Mouse (Mus musculus): ENCODE measurements around the gene Tbc1d21. TPM values are rescaled to one million over a fixed set of nuclear protein-coding genes. Genes with fewer than 3 reads are reported as not detected.

Gene Tbc1d21
- polyA plus RNA-seq, 1 experiment from 2014 or later: not detected

DNA sequence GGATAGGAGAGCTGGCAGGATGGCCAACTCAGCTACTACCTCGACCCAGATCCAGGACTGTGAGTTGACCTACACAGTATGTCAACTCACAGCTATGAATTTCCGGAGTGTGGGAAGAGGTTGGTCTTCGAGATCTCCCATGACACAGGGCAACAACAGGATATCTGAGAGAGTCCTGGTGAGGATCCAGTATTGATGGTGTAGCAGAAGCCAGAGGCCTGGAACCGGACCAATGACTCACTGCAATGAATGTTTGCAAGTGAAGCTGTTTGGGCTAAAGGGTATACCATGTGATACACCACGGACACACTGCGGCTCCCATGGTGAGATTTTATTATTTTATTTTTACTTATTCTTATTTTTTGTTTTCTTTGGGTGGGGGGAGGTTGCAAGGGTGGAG is 15.6 kb downstream of the Tbc1d21 start:
- Histone ChIP-seq H3K4me3 (ENCODE audit: low read depth, low read length) (no peak overlapping the region), H3K36me3 (ENCODE audit: control insufficient read depth, insufficient read depth, low read length) (no peaks in the 10 kb centered on the region), H3K4me1 (ENCODE audit: control insufficient read depth, insufficient read depth, low read length) (peaks cover 2% of the 10 kb centered on the region; the same call in 1 of the 2 replicates), H3K9me3 (ENCODE audit: control insufficient read depth, low read length) (no peaks in the 10 kb centered on the region), H3K9ac (ENCODE audit: low read length) (no peak overlapping the region), H3K27me3 (ENCODE audit: control insufficient read depth, insufficient read depth, low read length) (no peaks in the 10 kb centered on the region), H3K27ac (ENCODE audit: low read depth, low read length) (no peak overlapping the region), H3K4me2 (no peak overlapping the region)
- DNase-seq (ENCODE audit: low spot score, missing footprints) (no peak), ATAC-seq (ENCODE audit: low FRiP score) (no peak)
- WGBS: 83% methylated on average over 6 of the region's 6 CpGs

DNA sequence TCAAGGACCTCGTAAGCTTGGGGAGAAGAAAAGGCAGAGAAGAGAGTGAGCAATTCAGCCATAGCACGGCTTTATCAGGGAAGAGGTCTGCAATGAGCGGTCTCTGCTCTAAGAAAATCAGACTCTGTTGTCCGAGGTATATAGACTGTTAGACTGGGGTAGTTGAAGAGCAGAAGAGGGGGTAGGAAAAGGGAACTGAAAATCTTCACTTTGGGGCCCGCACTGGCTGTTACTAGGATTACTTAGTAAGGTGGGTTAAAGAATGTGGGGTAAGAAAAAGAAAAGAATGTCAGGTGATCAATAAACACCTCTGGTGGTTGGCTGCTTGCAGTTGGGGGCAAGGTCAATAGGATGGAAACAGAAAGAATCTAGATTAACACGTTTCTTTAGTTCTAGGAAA is 17.0 kb downstream of the Tbc1d21 start:
- Histone ChIP-seq H3K9me3 (ENCODE audit: control insufficient read depth, low read length) (no peaks in the 10 kb centered on the region), H3K4me2 (no peak overlapping the region), H3K36me3 (ENCODE audit: control insufficient read depth, insufficient read depth, low read length) (no peaks in the 10 kb centered on the region), H3K9ac (ENCODE audit: low read length) (no peak overlapping the region), H3K27ac (ENCODE audit: low read depth, low read length) (no peak overlapping the region), H3K27me3 (ENCODE audit: control insufficient read depth, insufficient read depth, low read length) (no peaks in the 10 kb centered on the region), H3K4me3 (ENCODE audit: low read depth, low read length) (no peak overlapping the region), H3K4me1 (ENCODE audit: control insufficient read depth, insufficient read depth, low read length) (peaks cover 2% of the 10 kb centered on the region; the same call in 1 of the 2 replicates)
- 87% methylated on average over 6 of the region's 6 CpGs for WGBS
- DNase-seq (ENCODE audit: low spot score, missing footprints) (no peak), ATAC-seq (ENCODE audit: low FRiP score) (no peak)

DNA sequence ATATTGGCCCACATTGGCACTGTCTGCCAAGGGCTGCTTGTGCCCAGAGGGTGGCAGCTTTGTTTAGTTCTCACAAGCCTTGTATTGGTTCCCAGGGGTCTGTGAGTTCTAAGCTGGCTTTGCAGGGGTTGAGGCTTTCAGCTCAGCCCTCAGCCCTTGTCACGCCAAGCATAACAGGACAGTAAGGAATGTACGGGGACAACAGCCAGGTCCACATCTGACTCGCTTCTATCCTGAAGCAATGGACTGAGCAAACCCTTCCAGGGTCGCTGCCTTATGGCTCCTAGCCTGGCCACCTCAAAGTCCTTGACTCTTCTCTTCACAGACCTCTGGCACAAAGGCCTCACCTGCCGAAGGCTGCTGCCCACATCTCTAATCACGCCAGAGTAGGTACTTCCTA is 22.5 kb downstream of the Tbc1d21 start:
- Histone ChIP-seq H3K27me3 (ENCODE audit: control insufficient read depth, insufficient read depth, low read length) (no peaks in the 10 kb centered on the region), H3K36me3 (ENCODE audit: control insufficient read depth, insufficient read depth, low read length) (no peaks in the 10 kb centered on the region), H3K27ac (ENCODE audit: low read depth, low read length) (no peak overlapping the region), H3K9me3 (ENCODE audit: control insufficient read depth, low read length) (no peaks in the 10 kb centered on the region), H3K4me3 (ENCODE audit: low read depth, low read length) (no peak overlapping the region), H3K9ac (ENCODE audit: low read length) (no peak overlapping the region), H3K4me2 (no peak overlapping the region), H3K4me1 (ENCODE audit: control insufficient read depth, insufficient read depth, low read length) (no peaks in the 10 kb centered on the region)
- 88% methylated on average over 6 of the region's 6 CpGs for WGBS
- ATAC-seq (ENCODE audit: low FRiP score) (no peak), DNase-seq (ENCODE audit: low spot score, missing footprints) (no peak)

DNA sequence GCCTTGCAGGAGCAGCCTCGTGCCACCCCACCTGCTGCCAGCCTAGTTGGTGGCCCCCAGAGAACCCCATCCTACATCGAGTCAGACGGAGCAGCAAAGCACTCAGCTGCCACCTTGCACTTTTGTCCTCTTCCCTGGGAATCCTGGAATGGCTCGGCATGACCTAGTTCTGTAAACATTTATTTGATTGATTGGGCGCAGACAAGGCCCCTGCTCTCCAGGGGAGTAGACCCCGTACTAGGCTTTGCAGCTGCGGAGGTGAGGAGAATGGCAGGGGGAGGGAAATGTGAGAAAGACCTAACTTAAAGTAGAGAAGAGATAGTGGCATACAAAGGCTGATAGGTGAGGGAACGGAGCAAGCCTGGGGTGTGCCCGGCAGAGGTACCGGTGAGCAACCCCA is 23.8 kb downstream of the Tbc1d21 start:
- Histone ChIP-seq H3K27ac (ENCODE audit: low read depth, low read length) (no peak overlapping the region), H3K9ac (ENCODE audit: low read length) (no peak overlapping the region), H3K4me2 (no peak overlapping the region), H3K36me3 (ENCODE audit: control insufficient read depth, insufficient read depth, low read length) (no peaks in the 10 kb centered on the region), H3K4me1 (ENCODE audit: control insufficient read depth, insufficient read depth, low read length) (no peaks in the 10 kb centered on the region), H3K4me3 (ENCODE audit: low read depth, low read length) (no peak overlapping the region), H3K9me3 (ENCODE audit: control insufficient read depth, low read length) (no peaks in the 10 kb centered on the region), H3K27me3 (ENCODE audit: control insufficient read depth, insufficient read depth, low read length) (no peaks in the 10 kb centered on the region)
- DNase-seq (ENCODE audit: low spot score, missing footprints): no peak
- no peak for ATAC-seq (ENCODE audit: low FRiP score)
- WGBS: 68% methylated on average over 10 of the region's 10 CpGs

DNA sequence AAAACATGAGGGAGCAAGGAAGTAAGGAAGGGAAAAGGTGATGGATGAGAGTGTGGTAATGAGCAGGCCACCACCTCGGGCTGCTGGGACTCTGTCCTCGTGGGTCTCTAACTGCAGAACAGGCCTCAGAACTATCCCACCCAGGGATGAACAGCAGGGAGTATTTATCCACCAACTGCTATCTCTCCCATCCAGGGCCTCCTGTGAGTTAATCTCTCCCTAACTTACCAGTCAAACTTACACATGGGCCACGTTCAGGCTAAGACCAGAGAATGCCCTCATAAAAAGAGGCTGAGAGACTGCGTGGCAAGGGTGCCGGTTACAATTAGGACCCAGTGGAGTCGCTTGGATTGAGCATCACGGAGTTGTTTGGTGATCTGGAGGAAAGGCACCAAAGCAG is 24.3 kb downstream of the Tbc1d21 start:
- no peaks in the 10 kb centered on the region for H3K36me3 ChIP-seq (ENCODE audit: control insufficient read depth, insufficient read depth, low read length)
- DNase-seq (ENCODE audit: low spot score, missing footprints): no peak
- WGBS: 65% methylated on average over 7 of the region's 7 CpGs
- no peaks in the 10 kb centered on the region for H3K27me3 ChIP-seq (ENCODE audit: control insufficient read depth, insufficient read depth, low read length)
- no peak overlapping the region for H3K9ac ChIP-seq (ENCODE audit: low read length)
- no peak overlapping the region for H3K4me2 ChIP-seq
- no peak overlapping the region for H3K27ac ChIP-seq (ENCODE audit: low read depth, low read length)
- H3K4me1 ChIP-seq (ENCODE audit: control insufficient read depth, insufficient read depth, low read length): no peaks in the 10 kb centered on the region
- no peak overlapping the region for H3K4me3 ChIP-seq (ENCODE audit: low read depth, low read length)
- ATAC-seq (ENCODE audit: low FRiP score): no peak
- no peaks in the 10 kb centered on the region for H3K9me3 ChIP-seq (ENCODE audit: control insufficient read depth, low read length)

DNA sequence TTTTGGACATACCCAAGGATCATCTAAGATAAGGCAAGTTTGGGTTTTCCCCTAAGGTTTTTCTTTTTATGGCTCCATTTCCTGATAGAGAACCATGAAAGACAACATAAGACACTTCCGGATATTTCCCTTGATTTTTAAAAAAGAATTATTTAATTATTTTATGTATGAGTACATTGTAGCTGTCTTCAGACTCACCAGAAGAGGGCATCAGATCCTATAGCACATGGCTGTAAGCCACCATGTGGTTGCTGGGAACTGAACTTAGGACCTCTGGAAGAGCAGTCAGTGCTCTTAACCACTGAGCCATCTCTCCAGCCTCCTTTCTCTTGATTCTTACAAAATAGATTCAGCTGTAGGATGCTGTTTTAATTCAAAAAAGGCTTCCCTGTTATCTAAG is 28.5 kb downstream of the Tbc1d21 start:
- Histone ChIP-seq H3K36me3 (ENCODE audit: control insufficient read depth, insufficient read depth, low read length) (no peaks in the 10 kb centered on the region), H3K27ac (ENCODE audit: low read depth, low read length) (no peak overlapping the region), H3K4me1 (ENCODE audit: control insufficient read depth, insufficient read depth, low read length) (no peaks in the 10 kb centered on the region), H3K9ac (ENCODE audit: low read length) (no peak overlapping the region), H3K4me2 (no peak overlapping the region), H3K9me3 (ENCODE audit: control insufficient read depth, low read length) (no peaks in the 10 kb centered on the region), H3K27me3 (ENCODE audit: control insufficient read depth, insufficient read depth, low read length) (no peaks in the 10 kb centered on the region), H3K4me3 (ENCODE audit: low read depth, low read length) (no peak overlapping the region)
- 94% methylated on average over 1 of the region's 1 CpGs for WGBS
- ATAC-seq (ENCODE audit: low FRiP score) (no peak), DNase-seq (ENCODE audit: low spot score, missing footprints) (no peak)

DNA sequence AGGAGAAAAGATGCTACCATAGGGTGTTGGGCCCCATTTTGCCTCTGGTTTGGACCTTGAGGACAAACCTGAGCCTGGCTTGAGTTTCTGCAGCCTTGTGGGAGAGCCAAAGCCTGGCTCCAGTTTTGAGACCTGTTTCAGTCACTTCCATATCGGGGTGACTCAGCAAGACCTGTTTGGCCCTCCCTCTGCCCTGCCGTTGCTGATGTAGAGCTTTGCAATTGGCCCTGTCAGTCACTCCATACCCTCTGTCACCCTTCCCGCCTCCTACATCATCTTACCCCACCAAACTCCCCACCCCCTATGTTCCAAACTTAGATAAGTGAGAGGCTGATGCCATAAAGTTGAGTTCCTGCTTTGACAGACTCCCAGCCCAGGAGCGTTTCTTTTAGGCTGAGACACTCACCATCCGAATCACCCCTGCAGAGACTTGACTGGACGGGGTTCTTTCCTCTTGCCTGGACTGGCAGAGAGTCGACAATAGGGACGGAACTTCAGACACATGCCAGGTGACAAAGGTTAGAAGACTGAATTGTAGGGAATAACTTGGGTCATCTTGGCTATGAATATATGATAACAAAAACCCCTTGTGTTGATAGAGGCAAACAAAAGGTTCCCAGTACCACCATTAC is 33.5 kb downstream of the Tbc1d21 start:
- Histone ChIP-seq H3K4me3 (ENCODE audit: low read depth, low read length) (no peak overlapping the region), H3K9ac (ENCODE audit: low read length) (no peak overlapping the region), H3K4me2 (no peak overlapping the region), H3K36me3 (ENCODE audit: control insufficient read depth, insufficient read depth, low read length) (no peaks in the 10 kb centered on the region), H3K27ac (ENCODE audit: low read depth, low read length) (no peak overlapping the region), H3K27me3 (ENCODE audit: control insufficient read depth, insufficient read depth, low read length) (no peaks in the 10 kb centered on the region), H3K4me1 (ENCODE audit: control insufficient read depth, insufficient read depth, low read length) (no peaks in the 10 kb centered on the region), H3K9me3 (ENCODE audit: control insufficient read depth, low read length) (no peaks in the 10 kb centered on the region; the same call in 1 of the 2 replicates)
- no peak for DNase-seq (ENCODE audit: low spot score, missing footprints)
- WGBS: 78% methylated on average over 8 of the region's 8 CpGs
- no peak for ATAC-seq (ENCODE audit: low FRiP score)

DNA sequence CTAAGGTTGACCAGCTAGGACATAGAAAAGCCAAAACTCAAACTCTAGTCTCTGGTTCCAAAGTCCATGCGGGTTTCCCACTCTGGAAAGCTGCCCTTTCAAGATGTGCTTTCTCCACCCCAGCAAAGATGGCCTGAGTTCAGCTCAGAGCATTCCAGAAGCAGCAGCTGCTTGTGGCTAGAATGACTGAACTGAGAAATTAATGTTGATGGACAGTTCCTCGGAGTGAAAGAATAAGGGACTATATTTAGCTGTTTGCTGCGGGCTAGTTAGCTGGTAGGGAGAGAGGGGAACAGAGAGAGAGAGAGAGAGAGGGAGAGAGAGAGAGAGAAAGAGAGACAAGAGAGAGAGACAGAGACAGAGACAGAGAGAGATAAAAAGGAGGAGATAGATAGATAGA is 39.0 kb downstream of the Tbc1d21 start:
- 81% methylated on average over 3 of the region's 3 CpGs for WGBS
- ATAC-seq (ENCODE audit: low FRiP score): no peak
- no peaks in the 10 kb centered on the region for H3K4me1 ChIP-seq (ENCODE audit: control insufficient read depth, insufficient read depth, low read length)

DNA sequence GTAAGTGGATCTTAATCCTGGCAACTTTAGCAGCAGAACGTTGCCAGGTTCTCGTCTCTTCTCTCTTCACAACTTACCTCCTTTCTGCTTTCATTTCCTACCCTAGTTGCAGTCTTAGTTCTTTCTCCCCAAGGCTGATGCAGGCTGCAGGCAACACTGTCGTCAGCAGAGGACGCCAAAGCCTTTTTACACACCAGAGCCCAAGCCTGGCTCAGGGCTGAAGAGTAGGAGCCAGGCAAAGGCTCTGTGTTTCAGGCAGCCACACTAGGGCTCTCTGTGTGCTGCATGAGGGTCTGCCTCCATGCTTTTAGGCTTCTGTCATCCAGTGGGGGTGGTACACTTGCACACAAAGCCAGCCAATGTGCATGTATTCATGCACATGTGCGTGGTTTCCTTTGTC is 40.0 kb downstream of the Tbc1d21 start:
- 30% methylated on average over 5 of the region's 5 CpGs for WGBS
- H3K36me3 ChIP-seq (ENCODE audit: control insufficient read depth, insufficient read depth, low read length): no peaks in the 10 kb centered on the region
- H3K4me1 ChIP-seq (ENCODE audit: control insufficient read depth, insufficient read depth, low read length): no peaks in the 10 kb centered on the region
- no peak overlapping the region for H3K4me3 ChIP-seq (ENCODE audit: low read depth, low read length)
- no peak overlapping the region for H3K4me2 ChIP-seq
- no peak overlapping the region for H3K9ac ChIP-seq (ENCODE audit: low read length)
- peak; percentile 89 for DNase-seq (ENCODE audit: low spot score, missing footprints)
- H3K9me3 ChIP-seq (ENCODE audit: control insufficient read depth, low read length): no peaks in the 10 kb centered on the region; the same call in 1 of the 2 replicates
- ATAC-seq (ENCODE audit: low FRiP score): no peak
- no peaks in the 10 kb centered on the region for H3K27me3 ChIP-seq (ENCODE audit: control insufficient read depth, insufficient read depth, low read length)
- H3K27ac ChIP-seq (ENCODE audit: low read depth, low read length): no peak overlapping the region

More for the DNA sequence above, 39.0 kb downstream of the Tbc1d21 start:
- no peak overlapping the region for H3K4me2 ChIP-seq
- no peak overlapping the region for H3K4me3 ChIP-seq (ENCODE audit: low read depth, low read length)
- H3K27ac ChIP-seq (ENCODE audit: low read depth, low read length): no peak overlapping the region
- H3K9ac ChIP-seq (ENCODE audit: low read length): no peak overlapping the region
- no peaks in the 10 kb centered on the region; the same call in 1 of the 2 replicates for H3K9me3 ChIP-seq (ENCODE audit: control insufficient read depth, low read length)
- DNase-seq (ENCODE audit: low spot score, missing footprints): no peak
- no peaks in the 10 kb centered on the region for H3K36me3 ChIP-seq (ENCODE audit: control insufficient read depth, insufficient read depth, low read length)
- no peaks in the 10 kb centered on the region for H3K27me3 ChIP-seq (ENCODE audit: control insufficient read depth, insufficient read depth, low read length)

Measured in midbrain, embryonic 11.5 days (tissue).